Mouse (Mus musculus): ENCODE results near the gene Elavl4. TPM values are rescaled to one million over a fixed set of nuclear protein-coding genes. Genes with fewer than 3 reads are reported as not detected.

Gene Elavl4
- polyA plus RNA-seq, 1 experiment from 2014 or later = 65.5 TPM

DNA sequence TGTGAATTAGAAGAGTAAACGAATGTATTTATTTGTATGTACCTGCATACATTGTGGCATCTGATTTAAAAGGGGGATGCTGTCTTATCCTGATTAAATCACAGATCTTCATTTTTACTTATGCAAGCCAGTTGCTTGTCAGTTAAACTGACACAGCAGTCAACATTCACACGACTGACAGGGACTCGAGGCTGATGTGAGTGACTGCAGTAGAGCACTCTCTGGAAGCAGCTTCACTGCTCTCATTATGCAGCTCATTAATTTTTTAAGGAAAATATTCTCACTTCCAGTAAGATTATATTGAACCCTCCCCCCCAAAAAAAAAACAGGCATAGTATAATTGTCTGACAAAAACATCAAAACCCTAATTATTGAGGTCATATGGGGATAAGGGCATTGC, 101.7 kb downstream of the Elavl4 start:
- no peak for ATAC-seq (ENCODE audit: insufficient number of reproducible peaks, insufficient read depth, low FRiP score, low read depth)
- H3K4me1 ChIP-seq (ENCODE audit: control insufficient read depth, insufficient read depth, low read length) = no peaks in the 10 kb centered on the region

DNA sequence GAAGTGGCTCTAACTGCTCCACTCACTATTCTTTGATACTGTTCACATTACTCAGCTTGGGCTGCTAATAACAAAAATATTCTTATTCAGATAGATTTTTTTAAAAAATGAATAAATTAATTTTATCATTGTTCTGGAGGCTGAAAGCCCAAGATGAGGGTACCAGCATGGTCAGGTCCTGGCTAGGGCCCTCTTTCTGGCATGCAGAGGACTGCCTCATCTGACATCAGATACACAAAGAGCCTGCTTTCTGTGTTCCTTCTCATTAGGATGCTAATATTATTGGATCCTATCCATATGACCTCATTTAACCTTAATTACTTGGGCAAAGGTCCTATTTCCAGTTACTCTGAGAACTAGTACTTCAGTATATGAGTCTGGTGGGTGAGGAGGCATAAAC, 108.8 kb downstream of the Elavl4 start:
- Histone ChIP-seq H3K9me3 (ENCODE audit: control insufficient read depth, low read depth, low read length) (no peaks in the 10 kb centered on the region), H3K36me3 (ENCODE audit: control insufficient read depth, insufficient read depth, low read length) (no peaks in the 10 kb centered on the region), H3K27ac (ENCODE audit: low read length) (no peak overlapping the region), H3K4me3 (ENCODE audit: low read depth, low read length) (no peak overlapping the region), H3K9ac (replicated peaks; ENCODE audit: low read depth, low read length) (no peak overlapping the region), H3K4me2 (replicated peaks; ENCODE audit: low read depth, low read length) (no peak overlapping the region), H3K4me1 (ENCODE audit: control insufficient read depth, insufficient read depth, low read length) (no peaks in the 10 kb centered on the region), H3K27me3 (ENCODE audit: control insufficient read depth, insufficient read depth, low read length) (no peaks in the 10 kb centered on the region)
- no peak for ATAC-seq (ENCODE audit: insufficient number of reproducible peaks, insufficient read depth, low FRiP score, low read depth)

More for the DNA sequence above, 101.7 kb downstream of the Elavl4 start:
- WGBS = 79% methylated on average over 3 of the region's 3 CpGs
- Histone ChIP-seq H3K4me3 (ENCODE audit: low read depth, low read length) (no peak overlapping the region), H3K9ac (replicated peaks; ENCODE audit: low read depth, low read length) (no peak overlapping the region), H3K36me3 (ENCODE audit: control insufficient read depth, insufficient read depth, low read length) (no peaks in the 10 kb centered on the region), H3K27ac (ENCODE audit: low read length) (no peak overlapping the region), H3K4me2 (replicated peaks; ENCODE audit: low read depth, low read length) (no peak overlapping the region), H3K9me3 (ENCODE audit: control insufficient read depth, low read depth, low read length) (no peaks in the 10 kb centered on the region), H3K27me3 (ENCODE audit: control insufficient read depth, insufficient read depth, low read length) (no peaks in the 10 kb centered on the region)

DNA sequence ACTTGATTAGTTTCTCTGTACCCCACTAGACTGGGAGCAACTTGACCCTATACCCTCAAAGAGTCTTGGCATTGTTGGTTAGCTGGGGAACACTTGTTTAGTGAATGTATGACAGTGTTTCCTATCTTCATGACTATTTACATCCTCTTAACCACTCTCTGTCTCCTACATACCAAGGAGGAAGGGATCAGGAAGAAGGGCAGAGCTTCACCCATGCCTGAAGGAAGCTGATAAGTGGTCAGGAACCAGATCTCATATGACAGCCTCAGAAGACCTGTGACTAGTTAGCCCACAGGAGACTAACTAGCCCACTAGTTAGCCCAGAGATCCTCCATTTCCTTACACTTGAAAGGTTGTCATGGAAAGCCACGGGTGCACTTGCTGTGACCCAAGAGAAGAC, 117.2 kb downstream of the Elavl4 start:
- H3K9me3 ChIP-seq (ENCODE audit: control insufficient read depth, low read depth, low read length) = no peaks in the 10 kb centered on the region
- no peak overlapping the region for H3K9ac ChIP-seq (replicated peaks; ENCODE audit: low read depth, low read length)
- no peak overlapping the region for H3K27ac ChIP-seq (ENCODE audit: low read length)
- H3K4me1 ChIP-seq (ENCODE audit: control insufficient read depth, insufficient read depth, low read length) = no peaks in the 10 kb centered on the region
- H3K4me3 ChIP-seq (ENCODE audit: low read depth, low read length) = no peak overlapping the region
- H3K4me2 ChIP-seq (replicated peaks; ENCODE audit: low read depth, low read length) = no peak overlapping the region
- ATAC-seq (ENCODE audit: insufficient number of reproducible peaks, insufficient read depth, low FRiP score, low read depth) = no peak
- H3K27me3 ChIP-seq (ENCODE audit: control insufficient read depth, insufficient read depth, low read length) = no peaks in the 10 kb centered on the region
- no peaks in the 10 kb centered on the region for H3K36me3 ChIP-seq (ENCODE audit: control insufficient read depth, insufficient read depth, low read length)
- 81% methylated on average over 1 of the region's 1 CpGs for WGBS

DNA sequence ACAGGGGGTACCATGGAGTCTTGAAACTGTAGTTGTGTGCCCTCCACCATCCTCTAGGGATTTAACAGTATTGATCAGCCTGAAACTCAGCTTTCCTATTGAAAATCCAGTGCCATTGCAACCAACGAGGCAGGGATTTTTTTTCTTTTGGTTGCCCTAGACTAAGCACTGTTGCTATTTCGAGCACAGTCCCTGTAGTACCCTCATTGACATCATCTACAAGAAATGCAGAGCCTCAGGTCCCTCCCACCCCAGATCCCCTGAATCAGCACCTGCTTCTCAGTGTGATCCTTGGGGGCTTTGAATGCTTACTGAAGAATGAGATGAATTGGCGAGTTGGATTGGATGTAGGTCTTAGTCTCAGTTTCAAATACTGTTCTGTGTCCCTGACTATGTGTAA, 119.4 kb downstream of the Elavl4 start:
- Histone ChIP-seq H3K9ac (replicated peaks; ENCODE audit: low read depth, low read length) (no peak overlapping the region), H3K4me1 (ENCODE audit: control insufficient read depth, insufficient read depth, low read length) (no peaks in the 10 kb centered on the region), H3K27me3 (ENCODE audit: control insufficient read depth, insufficient read depth, low read length) (no peaks in the 10 kb centered on the region), H3K4me2 (replicated peaks; ENCODE audit: low read depth, low read length) (no peak overlapping the region), H3K9me3 (ENCODE audit: control insufficient read depth, low read depth, low read length) (no peaks in the 10 kb centered on the region), H3K4me3 (ENCODE audit: low read depth, low read length) (no peak overlapping the region), H3K36me3 (ENCODE audit: control insufficient read depth, insufficient read depth, low read length) (no peaks in the 10 kb centered on the region), H3K27ac (ENCODE audit: low read length) (no peak overlapping the region)
- ATAC-seq (ENCODE audit: insufficient number of reproducible peaks, insufficient read depth, low FRiP score, low read depth) = no peak
- WGBS = 84% methylated on average over 3 of the region's 3 CpGs

DNA sequence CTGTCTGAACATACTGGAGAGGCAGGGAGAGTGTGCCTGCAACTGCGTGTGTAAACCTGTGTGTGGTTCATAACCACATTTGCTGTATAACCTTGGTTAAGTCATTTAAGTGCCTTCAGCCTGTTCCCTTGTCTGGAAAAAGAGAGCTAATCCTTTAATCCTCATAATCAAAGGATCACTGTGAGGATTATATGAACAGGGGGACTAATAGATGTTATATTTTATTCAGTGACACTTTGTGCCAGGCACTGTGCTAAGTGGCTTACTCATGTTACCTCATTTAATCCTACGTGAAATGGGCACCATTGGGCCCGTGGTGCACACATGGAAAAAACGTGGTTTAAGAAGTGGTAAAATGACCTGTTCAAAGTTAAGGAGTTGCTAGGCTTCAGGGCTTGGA, 119.9 kb downstream of the Elavl4 start:
- ATAC-seq (ENCODE audit: insufficient number of reproducible peaks, insufficient read depth, low FRiP score, low read depth) = no peak
- no peak overlapping the region for H3K4me2 ChIP-seq (replicated peaks; ENCODE audit: low read depth, low read length)
- H3K4me3 ChIP-seq (ENCODE audit: low read depth, low read length) = no peak overlapping the region
- H3K27me3 ChIP-seq (ENCODE audit: control insufficient read depth, insufficient read depth, low read length) = no peaks in the 10 kb centered on the region
- WGBS = 75% methylated on average over 4 of the region's 4 CpGs
- no peak overlapping the region for H3K27ac ChIP-seq (ENCODE audit: low read length)
- H3K36me3 ChIP-seq (ENCODE audit: control insufficient read depth, insufficient read depth, low read length) = no peaks in the 10 kb centered on the region
- H3K9ac ChIP-seq (replicated peaks; ENCODE audit: low read depth, low read length) = no peak overlapping the region
- no peaks in the 10 kb centered on the region for H3K9me3 ChIP-seq (ENCODE audit: control insufficient read depth, low read depth, low read length)
- H3K4me1 ChIP-seq (ENCODE audit: control insufficient read depth, insufficient read depth, low read length) = no peaks in the 10 kb centered on the region

DNA sequence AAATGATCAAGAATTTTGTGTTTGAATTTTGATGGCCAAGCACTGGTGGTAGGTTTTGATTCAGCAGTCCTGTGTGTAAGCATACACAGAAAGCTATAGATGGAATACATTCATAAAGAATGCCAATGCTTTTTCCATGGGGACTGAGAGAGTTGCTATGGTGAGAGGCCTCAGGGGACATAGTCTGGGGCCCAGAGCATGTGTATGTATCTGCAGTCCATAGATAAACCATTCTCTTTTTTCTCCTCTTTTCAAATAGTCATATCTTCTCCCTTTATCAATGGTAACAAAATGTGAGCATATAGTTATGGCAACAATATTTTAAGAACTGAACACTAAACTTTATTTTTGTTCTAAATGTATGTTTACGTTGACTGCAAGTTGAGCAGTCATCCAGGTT, 122.1 kb downstream of the Elavl4 start:
- no peak overlapping the region for H3K4me2 ChIP-seq (replicated peaks; ENCODE audit: low read depth, low read length)
- no peak overlapping the region for H3K27ac ChIP-seq (ENCODE audit: low read length)
- no peak overlapping the region for H3K4me3 ChIP-seq (ENCODE audit: low read depth, low read length)
- no peak overlapping the region for H3K9ac ChIP-seq (replicated peaks; ENCODE audit: low read depth, low read length)
- no peaks in the 10 kb centered on the region for H3K27me3 ChIP-seq (ENCODE audit: control insufficient read depth, insufficient read depth, low read length)
- ATAC-seq (ENCODE audit: insufficient number of reproducible peaks, insufficient read depth, low FRiP score, low read depth) = no peak
- H3K36me3 ChIP-seq (ENCODE audit: control insufficient read depth, insufficient read depth, low read length) = no peaks in the 10 kb centered on the region
- H3K9me3 ChIP-seq (ENCODE audit: control insufficient read depth, low read depth, low read length) = no peaks in the 10 kb centered on the region
- 91% methylated on average over 1 of the region's 1 CpGs for WGBS
- H3K4me1 ChIP-seq (ENCODE audit: control insufficient read depth, insufficient read depth, low read length) = no peaks in the 10 kb centered on the region

DNA sequence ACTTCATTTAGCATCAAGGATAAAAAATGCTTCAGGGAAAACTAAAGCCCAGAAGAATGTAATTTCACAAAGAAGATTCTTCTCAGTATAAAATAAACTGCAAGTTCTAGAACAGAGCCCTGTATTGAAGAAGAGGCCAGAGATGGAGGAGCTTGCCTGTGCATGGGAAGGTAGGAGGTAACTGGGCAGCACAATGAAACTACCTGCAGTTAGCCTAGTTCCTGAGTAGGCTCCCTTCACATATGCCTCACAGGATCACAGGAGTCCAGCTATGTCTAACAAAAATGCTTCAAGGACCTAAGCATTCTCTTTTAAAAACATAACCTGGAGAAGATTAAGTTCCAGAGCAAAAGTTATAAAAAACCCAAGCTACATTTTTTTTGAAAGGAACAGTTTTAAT, 122.5 kb downstream of the Elavl4 start:
- Histone ChIP-seq H3K4me3 (ENCODE audit: low read depth, low read length) (no peak overlapping the region), H3K36me3 (ENCODE audit: control insufficient read depth, insufficient read depth, low read length) (no peaks in the 10 kb centered on the region), H3K9ac (replicated peaks; ENCODE audit: low read depth, low read length) (no peak overlapping the region), H3K27me3 (ENCODE audit: control insufficient read depth, insufficient read depth, low read length) (no peaks in the 10 kb centered on the region), H3K9me3 (ENCODE audit: control insufficient read depth, low read depth, low read length) (no peaks in the 10 kb centered on the region), H3K4me1 (ENCODE audit: control insufficient read depth, insufficient read depth, low read length) (no peaks in the 10 kb centered on the region), H3K4me2 (replicated peaks; ENCODE audit: low read depth, low read length) (no peak overlapping the region), H3K27ac (ENCODE audit: low read length) (no peak overlapping the region)
- ATAC-seq (ENCODE audit: insufficient number of reproducible peaks, insufficient read depth, low FRiP score, low read depth) = no peak

DNA sequence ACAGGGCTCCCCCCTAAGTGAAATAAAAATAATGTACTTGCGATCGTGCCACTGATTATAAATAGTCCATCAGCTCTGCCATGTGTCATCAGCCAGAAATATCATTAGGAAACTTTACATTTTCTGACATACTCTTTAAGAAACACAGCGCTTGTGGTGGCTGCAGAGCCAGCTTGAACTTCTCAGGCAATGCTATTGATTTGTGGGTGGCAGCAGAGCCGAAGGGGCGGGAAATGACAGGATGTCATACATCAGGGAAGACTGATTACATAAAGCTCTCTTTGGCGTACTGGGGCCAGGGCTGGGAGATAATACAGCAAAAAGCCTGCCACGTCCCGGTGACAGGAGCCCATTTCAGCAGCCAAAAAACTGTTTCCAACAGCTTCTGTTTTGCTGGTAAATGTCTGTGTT, 124.1 kb downstream of the Elavl4 start:
- Histone ChIP-seq H3K9me3 (ENCODE audit: control insufficient read depth, low read depth, low read length) (no peaks in the 10 kb centered on the region), H3K27ac (ENCODE audit: low read length) (no peak overlapping the region), H3K4me3 (ENCODE audit: low read depth, low read length) (no peak overlapping the region), H3K4me1 (ENCODE audit: control insufficient read depth, insufficient read depth, low read length) (no peaks in the 10 kb centered on the region), H3K4me2 (replicated peaks; ENCODE audit: low read depth, low read length) (no peak overlapping the region), H3K36me3 (ENCODE audit: control insufficient read depth, insufficient read depth, low read length) (no peaks in the 10 kb centered on the region), H3K27me3 (ENCODE audit: control insufficient read depth, insufficient read depth, low read length) (no peaks in the 10 kb centered on the region), H3K9ac (replicated peaks; ENCODE audit: low read depth, low read length) (no peak overlapping the region)
- ATAC-seq (ENCODE audit: insufficient number of reproducible peaks, insufficient read depth, low FRiP score, low read depth) = no peak
- WGBS = 15% methylated on average over 8 of the region's 8 CpGs

DNA sequence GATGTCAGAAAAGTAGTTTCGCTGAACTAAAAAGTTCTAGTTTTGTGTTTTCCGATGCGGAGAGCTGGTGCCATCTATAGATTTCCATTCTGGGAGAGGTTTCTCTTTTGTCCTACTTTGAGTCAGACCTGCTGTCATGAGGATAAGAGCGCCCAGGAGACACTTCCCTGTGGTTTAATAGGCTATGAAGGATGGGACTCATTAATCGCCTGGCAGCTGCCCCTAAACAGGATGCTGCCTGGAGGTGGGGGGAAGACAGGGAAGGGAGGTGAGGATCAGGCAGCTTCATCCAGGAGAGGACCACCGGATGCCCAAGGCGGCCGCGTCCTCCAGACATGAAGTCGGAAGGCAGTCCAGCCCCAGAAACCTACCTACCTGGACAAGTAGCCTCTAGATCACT, 126.2 kb downstream of the Elavl4 start:
- WGBS = 50% methylated on average over 10 of the region's 10 CpGs
- Histone ChIP-seq H3K27ac (ENCODE audit: low read length) (no peak overlapping the region), H3K9me3 (ENCODE audit: control insufficient read depth, low read depth, low read length) (no peaks in the 10 kb centered on the region), H3K9ac (replicated peaks; ENCODE audit: low read depth, low read length) (no peak overlapping the region), H3K36me3 (ENCODE audit: control insufficient read depth, insufficient read depth, low read length) (no peaks in the 10 kb centered on the region), H3K27me3 (ENCODE audit: control insufficient read depth, insufficient read depth, low read length) (no peaks in the 10 kb centered on the region), H3K4me1 (ENCODE audit: control insufficient read depth, insufficient read depth, low read length) (no peaks in the 10 kb centered on the region), H3K4me2 (replicated peaks; ENCODE audit: low read depth, low read length) (no peak overlapping the region), H3K4me3 (ENCODE audit: low read depth, low read length) (no peak overlapping the region)
- ATAC-seq (ENCODE audit: insufficient number of reproducible peaks, insufficient read depth, low FRiP score, low read depth) = no peak

Measured in stomach, embryonic 14.5 days (tissue).